Mouse (Mus musculus) hindbrain, embryonic 13.5 days (tissue): ENCODE results near the gene Gm36028. TPM values are rescaled to one million over a fixed set of nuclear protein-coding genes. Genes with fewer than 3 reads are reported as not detected.
A peak's percentile ranks its signal among the peaks of the same experiment; 100 is the strongest.

Experiments
- ATAC-seq: fragments of 200-750 bp; cut with Nextera tagmentation; 2 replicates; pipeline ENCODE4 v1.8.0; 2017; ENCODE audit warnings: moderate TSS enrichment; ENCODE audit not compliant: low FRiP score
- H3K27ac ChIP-seq: fragments of 300-500 bp; sonication (generic); 2 replicates; pipeline ENCODE4 v1.5.1; 2015; ENCODE audit warnings: inconsistent platforms, mild to moderate bottlenecking, moderate library complexity
- H3K27me3 ChIP-seq: fragments of 300-500 bp; sonication (generic); 2 replicates; pipeline ENCODE4 v1.6.1; 2015; ENCODE audit warnings: mild to moderate bottlenecking, inconsistent platforms
- H3K36me3 ChIP-seq: fragments of 300-500 bp; sonication (generic); 2 replicates; pipeline ENCODE4 v1.6.1; 2015; ENCODE audit warnings: mild to moderate bottlenecking, inconsistent platforms
- H3K4me1 ChIP-seq: fragments of 300-500 bp; sonication (generic); replicated peaks from 2 replicates; pipeline ENCODE4 v1.6.1; 2015; ENCODE audit warnings: inconsistent platforms
- H3K4me2 ChIP-seq: fragments of 300-500 bp; sonication (generic); 2 replicates; pipeline ENCODE4 v1.6.1; 2015; ENCODE audit warnings: inconsistent platforms, mild to moderate bottlenecking, moderate library complexity
- H3K4me3 ChIP-seq: fragments of 300-500 bp; sonication (generic); 2 replicates; pipeline ENCODE4 v1.5.1; 2015; ENCODE audit warnings: mild to moderate bottlenecking, inconsistent platforms
- H3K9ac ChIP-seq: fragments of 300-500 bp; sonication (generic); 2 replicates; pipeline ENCODE4 v1.6.1; 2015; ENCODE audit warnings: mild to moderate bottlenecking, inconsistent platforms
- H3K9me3 ChIP-seq: fragments of 300-500 bp; sonication (generic); 2 replicates; pipeline ENCODE4 v1.6.1; 2016; ENCODE audit warnings: inconsistent platforms
- WGBS: fragments of 180-500 bp; shearing (Covaris S2); methylation state at CpG from one replicate; pipeline ENCODE4 v1.1.7; 2015; 5-methylcytosine and 5-hydroxymethylcytosine counted together
- polyA plus RNA-seq: library from polyadenylated mRNA; unstranded; fragments of >200 nt; fragmentation: Nextera tagmentation; extraction: Ambion mirVana; gene quantifications from 2 replicates; pipeline ENCODE4 v1.2.1, GENCODE M21; 2015

Gm36028 gene
- polyA plus RNA-seq, 1 experiment from 2014 or later = not detected

DNA sequence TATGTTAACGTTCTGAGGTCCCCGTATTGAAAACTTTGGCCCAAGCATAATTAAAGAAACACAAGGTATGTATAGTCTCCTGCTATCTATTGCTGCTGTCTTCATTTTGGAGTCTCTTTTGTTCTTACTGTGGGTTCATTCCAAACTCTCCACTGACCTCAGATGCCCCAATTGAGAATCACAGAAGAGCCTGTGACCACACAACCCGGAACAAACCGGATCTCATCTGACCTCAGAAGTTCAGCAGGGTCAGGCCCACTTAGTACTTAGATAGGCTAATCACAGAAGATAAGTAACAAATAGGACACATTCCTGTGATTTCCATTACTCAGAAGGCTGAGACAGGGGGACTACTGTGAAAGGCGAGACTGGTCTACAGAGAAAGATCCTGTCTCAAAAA, 6.4 kb downstream of the Gm36028 start:
- Histone ChIP-seq H3K27ac (no peak overlapping the region), H3K9ac (no peak overlapping the region), H3K4me2 (no peak overlapping the region), H3K4me1 (peaks cover 5% of the 10 kb centered on the region; the same call in 1 of the 2 replicates), H3K27me3 (no peaks in the 10 kb centered on the region), H3K4me3 (no peak overlapping the region), H3K36me3 (no peaks in the 10 kb centered on the region), H3K9me3 (no peaks in the 10 kb centered on the region)
- WGBS = 73% methylated on average over 5 of the region's 5 CpGs
- no peak for ATAC-seq

- Histone ChIP-seq H3K4me3 (no peak overlapping the region), H3K9ac (no peak overlapping the region), H3K4me2 (no peak overlapping the region), H3K9me3 (no peaks in the 10 kb centered on the region), H3K27me3 (no peaks in the 10 kb centered on the region), H3K36me3 (no peaks in the 10 kb centered on the region), H3K27ac (no peak overlapping the region), H3K4me1 (peaks cover 5% of the 10 kb centered on the region; the same call in 1 of the 2 replicates)
- WGBS = 74% methylated on average over 14 of the region's 14 CpGs
- ATAC-seq = no peak
Observed at GRCm38 (mm10) chr16:37854054-37854453, 6.9 kb downstream of the Gm36028 start.

- Histone ChIP-seq H3K9me3 (no peaks in the 10 kb centered on the region), H3K27me3 (no peaks in the 10 kb centered on the region), H3K36me3 (no peaks in the 10 kb centered on the region), H3K27ac (0 out of 2 replicates have a peak overlapping the region, but pooled peaks have one; percentile 23), H3K4me3 (no peak overlapping the region), H3K4me1 (peaks cover 5% of the 10 kb centered on the region; the same call in 1 of the 2 replicates), H3K9ac (no peak overlapping the region), H3K4me2 (no peak overlapping the region)
- ATAC-seq = no peak
- 65% methylated on average over 9 of the region's 9 CpGs for WGBS
Observed at GRCm38 (mm10) chr16:37853279-37853678, 7.7 kb downstream of the Gm36028 start.

DNA sequence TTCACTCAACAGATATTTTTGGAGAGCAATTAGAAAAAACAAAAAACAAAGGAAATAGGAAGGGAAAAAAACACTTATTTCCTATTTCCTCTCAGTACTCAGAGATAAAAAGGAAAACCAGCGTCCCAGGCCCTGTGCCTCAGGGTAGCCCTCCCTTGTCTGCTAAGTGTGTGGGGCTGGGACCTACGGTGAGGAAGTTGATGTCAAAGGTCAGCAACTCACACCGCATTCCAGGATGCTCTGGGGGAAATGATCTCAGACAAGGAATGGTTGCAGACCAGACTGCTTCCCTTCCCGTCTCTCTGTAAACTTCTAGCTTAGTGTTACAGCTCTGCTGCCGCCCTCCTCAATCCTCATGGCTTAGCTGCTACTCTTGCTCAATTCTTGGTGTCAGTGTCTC, 9.6 kb downstream of the Gm36028 start:
- ATAC-seq = no peak
- H3K9me3 ChIP-seq = no peaks in the 10 kb centered on the region
- 59% methylated on average over 5 of the region's 5 CpGs for WGBS
- no peaks in the 10 kb centered on the region for H3K36me3 ChIP-seq
- H3K27ac ChIP-seq = no peak overlapping the region
- H3K4me3 ChIP-seq = no peak overlapping the region
- no peak overlapping the region for H3K4me2 ChIP-seq
- H3K4me1 ChIP-seq = no peaks in the 10 kb centered on the region
- H3K27me3 ChIP-seq = no peaks in the 10 kb centered on the region
- H3K9ac ChIP-seq = no peak overlapping the region

GRCm38 (mm10) chr16:37847081-37847480, 13.9 kb downstream of the Gm36028 start:
- WGBS = 89% methylated on average over 3 of the region's 3 CpGs
- no peak overlapping the region for H3K9ac ChIP-seq
- no peak overlapping the region for H3K27ac ChIP-seq
- H3K27me3 ChIP-seq = no peaks in the 10 kb centered on the region
- H3K9me3 ChIP-seq = no peaks in the 10 kb centered on the region
- H3K4me2 ChIP-seq = no peak overlapping the region
- no peaks in the 10 kb centered on the region for H3K36me3 ChIP-seq
- H3K4me3 ChIP-seq = no peak overlapping the region
- H3K4me1 ChIP-seq = no peaks in the 10 kb centered on the region
- no peak for ATAC-seq

DNA sequence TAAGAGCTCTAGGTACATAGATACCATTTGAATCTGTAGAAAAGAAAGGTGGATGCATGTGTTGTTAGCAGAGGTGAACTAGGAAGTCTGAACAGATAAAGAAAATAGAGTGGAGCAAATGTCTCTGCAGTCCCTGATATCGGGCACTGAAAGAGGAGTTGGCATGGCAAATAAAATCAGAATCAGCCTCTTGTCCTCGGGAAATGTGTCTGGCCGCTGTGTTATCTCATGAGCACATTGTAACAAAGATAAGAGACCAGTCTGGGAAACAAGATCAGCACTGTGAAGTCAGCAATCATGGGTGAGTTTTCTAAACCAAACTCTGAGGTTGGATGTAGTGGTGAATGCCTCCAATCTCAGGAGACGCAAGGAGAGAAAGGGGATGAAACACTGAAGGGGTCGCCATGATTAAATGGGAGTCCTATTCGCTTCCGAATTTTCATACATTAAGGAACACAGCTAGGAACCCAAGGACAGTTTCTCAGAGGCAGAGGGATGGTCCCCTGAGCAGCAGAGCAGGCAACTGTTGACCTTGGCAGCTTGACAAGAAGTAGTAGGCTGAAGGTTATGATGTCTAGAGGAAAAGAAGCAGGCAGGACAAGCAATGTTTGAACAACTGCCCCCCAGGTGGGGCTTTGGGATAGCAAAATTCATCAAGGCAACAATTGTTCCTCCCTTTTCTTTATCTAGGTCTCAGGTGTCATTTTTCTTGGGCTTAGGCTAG, 15.6 kb downstream of the Gm36028 start:
- ATAC-seq = no peak
- Histone ChIP-seq H3K27ac (no peak overlapping the region), H3K4me3 (no peak overlapping the region), H3K36me3 (no peaks in the 10 kb centered on the region), H3K9me3 (no peaks in the 10 kb centered on the region), H3K4me1 (no peaks in the 10 kb centered on the region), H3K27me3 (no peaks in the 10 kb centered on the region), H3K9ac (no peak overlapping the region), H3K4me2 (no peak overlapping the region)
- 85% methylated on average over 7 of the region's 7 CpGs for WGBS

DNA sequence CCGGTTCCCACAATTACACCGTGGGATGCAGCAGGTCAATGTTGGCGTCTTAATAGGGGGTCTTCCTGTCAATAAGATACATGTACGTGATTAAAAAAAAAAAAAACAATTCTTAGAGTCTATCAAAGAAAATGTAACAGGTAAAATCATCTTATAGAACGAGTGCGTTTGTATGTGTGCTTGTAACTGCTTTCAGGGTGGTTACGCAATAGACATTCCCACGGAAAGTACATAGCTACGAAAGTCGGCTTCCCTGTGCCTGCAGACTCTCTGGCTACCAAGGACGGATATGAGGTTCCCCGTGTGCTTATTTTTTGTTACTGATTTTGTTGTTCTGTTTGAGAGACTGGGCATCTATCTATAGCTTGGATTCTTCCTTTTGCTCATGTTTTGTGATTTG, 17.2 kb downstream of the Gm36028 start:
- Histone ChIP-seq H3K36me3 (no peaks in the 10 kb centered on the region), H3K27ac (no peak overlapping the region), H3K27me3 (no peaks in the 10 kb centered on the region), H3K4me3 (no peak overlapping the region), H3K9ac (no peak overlapping the region), H3K4me1 (no peaks in the 10 kb centered on the region), H3K4me2 (no peak overlapping the region), H3K9me3 (no peaks in the 10 kb centered on the region)
- ATAC-seq = no peak
- 92% methylated on average over 12 of the region's 12 CpGs for WGBS

GRCm38 (mm10) chr16:37842439-37842838, 18.5 kb downstream of the Gm36028 start:
- no peaks in the 10 kb centered on the region for H3K36me3 ChIP-seq
- WGBS = 89% methylated on average over 2 of the region's 2 CpGs

GRCm38 (mm10) chr16:37837571-37837970, 23.4 kb downstream of the Gm36028 start:
- H3K9ac ChIP-seq = no peak overlapping the region
- no peaks in the 10 kb centered on the region for H3K9me3 ChIP-seq
- peaks cover 31% of the 10 kb centered on the region for H3K36me3 ChIP-seq
- no peak overlapping the region for H3K4me3 ChIP-seq
- 83% methylated on average over 3 of the region's 3 CpGs for WGBS
- H3K27ac ChIP-seq = no peak overlapping the region
- no peaks in the 10 kb centered on the region for H3K27me3 ChIP-seq
- no peak overlapping the region for H3K4me2 ChIP-seq
- ATAC-seq = no peak
- H3K4me1 ChIP-seq = no peaks in the 10 kb centered on the region

More at GRCm38 (mm10) chr16:37842439-37842838, 18.5 kb downstream of the Gm36028 start:
- Histone ChIP-seq H3K27me3 (no peaks in the 10 kb centered on the region), H3K9me3 (no peaks in the 10 kb centered on the region), H3K4me3 (no peak overlapping the region), H3K4me1 (no peaks in the 10 kb centered on the region), H3K4me2 (no peak overlapping the region), H3K9ac (no peak overlapping the region), H3K27ac (no peak overlapping the region)
- no peak for ATAC-seq

DNA sequence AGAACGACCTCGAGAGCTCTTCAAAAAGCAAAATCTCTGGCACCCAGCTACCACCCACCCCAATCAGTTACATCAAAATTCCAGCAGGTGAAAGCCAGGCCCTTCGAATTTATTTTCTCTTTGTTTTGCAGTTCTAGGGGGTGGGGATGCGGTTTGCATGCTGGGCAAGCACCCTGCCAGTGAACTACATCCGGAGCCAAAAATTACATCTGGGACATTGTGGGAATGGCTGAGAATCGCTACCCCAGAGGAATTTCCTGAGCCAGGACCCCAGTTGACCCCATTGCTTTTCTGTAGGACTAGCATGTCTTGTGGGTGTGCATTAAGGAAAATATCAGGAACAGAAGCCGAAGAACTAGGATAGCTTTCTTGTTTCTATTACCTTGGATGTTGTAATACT, 29.9 kb downstream of the Gm36028 start:
- no peaks in the 10 kb centered on the region for H3K4me1 ChIP-seq
- no peak for ATAC-seq
- peaks cover 81% of the 10 kb centered on the region for H3K36me3 ChIP-seq

GRCm38 (mm10) chr16:37826286-37826685, 34.7 kb downstream of the Gm36028 start:
- Histone ChIP-seq H3K36me3 (peaks cover 76% of the 10 kb centered on the region), H3K4me3 (no peak overlapping the region)

More for the DNA sequence above, 29.9 kb downstream of the Gm36028 start:
- Histone ChIP-seq H3K9me3 (no peaks in the 10 kb centered on the region), H3K4me2 (no peak overlapping the region), H3K4me3 (no peak overlapping the region), H3K27ac (no peak overlapping the region), H3K9ac (no peak overlapping the region), H3K27me3 (no peaks in the 10 kb centered on the region)
- 80% methylated on average over 7 of the region's 7 CpGs for WGBS

GRCm38 (mm10) chr16:37824778-37825505, 36.0 kb downstream of the Gm36028 start:
- 97% methylated on average over 12 of the region's 12 CpGs for WGBS
- H3K27me3 ChIP-seq = no peaks in the 10 kb centered on the region
- ATAC-seq = no peak
- H3K4me3 ChIP-seq = no peak overlapping the region
- H3K4me2 ChIP-seq = no peak overlapping the region
- no peaks in the 10 kb centered on the region for H3K9me3 ChIP-seq
- no peak overlapping the region for H3K27ac ChIP-seq
- H3K36me3 ChIP-seq = peaks cover 74% of the 10 kb centered on the region
- no peak overlapping the region for H3K9ac ChIP-seq
- H3K4me1 ChIP-seq = no peaks in the 10 kb centered on the region

More at GRCm38 (mm10) chr16:37826286-37826685, 34.7 kb downstream of the Gm36028 start:
- 91% methylated on average over 3 of the region's 3 CpGs for WGBS
- Histone ChIP-seq H3K4me1 (no peaks in the 10 kb centered on the region), H3K27me3 (no peaks in the 10 kb centered on the region), H3K9ac (no peak overlapping the region), H3K27ac (no peak overlapping the region), H3K9me3 (no peaks in the 10 kb centered on the region), H3K4me2 (no peak overlapping the region)
- ATAC-seq = no peak
